Mouse (Mus musculus): ENCODE results near the gene Cyp2t4. TPM values are rescaled to one million over a fixed set of nuclear protein-coding genes. Genes with fewer than 3 reads are reported as not detected.

Gene Cyp2t4
- polyA plus RNA-seq, 1 experiment from 2014 or later: not detected

DNA sequence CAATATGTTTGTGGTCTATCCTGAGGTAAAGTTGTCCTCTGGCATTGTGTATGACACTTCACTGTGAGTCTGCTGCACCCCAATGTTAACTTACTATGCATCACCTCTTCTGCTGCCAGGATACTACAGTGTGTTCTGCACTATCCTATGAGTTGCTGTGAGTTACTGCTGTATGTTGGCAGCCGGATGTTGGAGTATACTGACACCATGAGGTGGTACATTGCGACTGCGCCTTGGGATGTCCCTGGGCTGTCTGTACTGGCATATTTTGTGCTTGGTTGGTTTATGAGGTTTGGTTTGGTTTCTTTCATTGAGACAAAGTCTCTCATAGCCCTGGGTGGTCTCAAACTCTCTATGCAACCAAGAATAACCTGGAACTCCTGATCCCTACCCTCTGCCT lies 25.4 kb upstream of the Cyp2t4 start:
- WGBS: 65% methylated on average over 3 of the region's 3 CpGs
- H3K27ac ChIP-seq (ENCODE audit: low read depth, low read length): no peak overlapping the region
- no peak overlapping the region for H3K4me2 ChIP-seq (ENCODE audit: low read depth)
- ATAC-seq (ENCODE audit: insufficient read depth, low FRiP score, low TSS enrichment) (no peak), DNase-seq (ENCODE audit: low spot score) (peak; percentile 20)
- no peaks in the 10 kb centered on the region for H3K4me1 ChIP-seq (ENCODE audit: control insufficient read depth, insufficient read depth, low read length)
- H3K9me3 ChIP-seq (ENCODE audit: control insufficient read depth, low read length): no peaks in the 10 kb centered on the region
- no peak overlapping the region for H3K9ac ChIP-seq (ENCODE audit: low read length)
- H3K27me3 ChIP-seq (ENCODE audit: control insufficient read depth, insufficient read depth, low read length): no peaks in the 10 kb centered on the region
- H3K4me3 ChIP-seq (ENCODE audit: low read depth, low read length): no peak overlapping the region
- H3K36me3 ChIP-seq (ENCODE audit: control insufficient read depth, insufficient read depth, low read length): no peaks in the 10 kb centered on the region

DNA sequence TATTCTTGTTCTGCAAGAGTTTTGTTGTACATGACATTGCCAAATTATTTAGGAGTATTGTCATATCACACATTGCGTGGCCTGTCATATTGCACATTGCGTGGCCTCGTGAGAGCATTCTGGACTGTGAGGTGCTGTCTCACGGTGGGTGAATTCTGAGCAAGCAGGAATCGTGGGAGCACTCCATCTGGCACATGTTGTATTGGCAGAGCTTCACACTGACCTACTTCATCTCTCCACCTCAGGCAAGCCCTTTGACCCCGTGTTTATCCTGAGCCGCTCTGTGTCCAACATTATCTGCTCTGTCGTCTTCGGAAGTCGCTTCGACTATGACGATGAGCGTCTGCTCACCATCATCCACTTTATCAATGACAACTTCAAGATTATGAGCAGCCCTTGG lies 24.6 kb upstream of the Cyp2t4 start:
- H3K9me3 ChIP-seq (ENCODE audit: control insufficient read depth, low read length): no peaks in the 10 kb centered on the region
- no peak overlapping the region for H3K4me2 ChIP-seq (ENCODE audit: low read depth)
- 93% methylated on average over 13 of the region's 13 CpGs for WGBS
- ATAC-seq (ENCODE audit: insufficient read depth, low FRiP score, low TSS enrichment) (no peak), DNase-seq (ENCODE audit: low spot score) (no peak)
- H3K4me1 ChIP-seq (ENCODE audit: control insufficient read depth, insufficient read depth, low read length): no peaks in the 10 kb centered on the region
- no peak overlapping the region for H3K27ac ChIP-seq (ENCODE audit: low read depth, low read length)
- no peak overlapping the region for H3K4me3 ChIP-seq (ENCODE audit: low read depth, low read length)
- no peaks in the 10 kb centered on the region for H3K27me3 ChIP-seq (ENCODE audit: control insufficient read depth, insufficient read depth, low read length)
- no peak overlapping the region for H3K9ac ChIP-seq (ENCODE audit: low read length)
- H3K36me3 ChIP-seq (ENCODE audit: control insufficient read depth, insufficient read depth, low read length): no peaks in the 10 kb centered on the region

DNA sequence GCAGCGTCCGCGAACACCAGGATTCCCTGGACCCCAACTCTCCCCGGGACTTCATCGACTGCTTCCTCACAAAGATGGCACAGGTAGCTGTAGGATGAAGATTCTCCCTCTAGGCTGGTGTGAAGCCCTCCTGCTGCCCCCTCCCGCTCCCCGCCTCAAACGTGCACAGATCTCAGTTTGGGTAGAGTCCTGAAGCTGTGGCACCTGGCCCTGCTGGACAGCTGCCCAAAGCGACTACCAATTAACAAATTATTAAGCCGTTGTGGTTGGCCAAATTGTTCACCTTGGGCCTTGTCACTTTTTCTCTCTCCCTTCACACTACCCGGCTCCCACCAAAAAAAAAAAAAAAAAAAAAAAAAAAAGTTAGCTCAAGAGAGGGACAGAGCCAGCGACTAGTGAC lies 23.7 kb upstream of the Cyp2t4 start:
- ATAC-seq (ENCODE audit: insufficient read depth, low FRiP score, low TSS enrichment): no peak
- H3K9me3 ChIP-seq (ENCODE audit: control insufficient read depth, low read length): no peaks in the 10 kb centered on the region

DNA sequence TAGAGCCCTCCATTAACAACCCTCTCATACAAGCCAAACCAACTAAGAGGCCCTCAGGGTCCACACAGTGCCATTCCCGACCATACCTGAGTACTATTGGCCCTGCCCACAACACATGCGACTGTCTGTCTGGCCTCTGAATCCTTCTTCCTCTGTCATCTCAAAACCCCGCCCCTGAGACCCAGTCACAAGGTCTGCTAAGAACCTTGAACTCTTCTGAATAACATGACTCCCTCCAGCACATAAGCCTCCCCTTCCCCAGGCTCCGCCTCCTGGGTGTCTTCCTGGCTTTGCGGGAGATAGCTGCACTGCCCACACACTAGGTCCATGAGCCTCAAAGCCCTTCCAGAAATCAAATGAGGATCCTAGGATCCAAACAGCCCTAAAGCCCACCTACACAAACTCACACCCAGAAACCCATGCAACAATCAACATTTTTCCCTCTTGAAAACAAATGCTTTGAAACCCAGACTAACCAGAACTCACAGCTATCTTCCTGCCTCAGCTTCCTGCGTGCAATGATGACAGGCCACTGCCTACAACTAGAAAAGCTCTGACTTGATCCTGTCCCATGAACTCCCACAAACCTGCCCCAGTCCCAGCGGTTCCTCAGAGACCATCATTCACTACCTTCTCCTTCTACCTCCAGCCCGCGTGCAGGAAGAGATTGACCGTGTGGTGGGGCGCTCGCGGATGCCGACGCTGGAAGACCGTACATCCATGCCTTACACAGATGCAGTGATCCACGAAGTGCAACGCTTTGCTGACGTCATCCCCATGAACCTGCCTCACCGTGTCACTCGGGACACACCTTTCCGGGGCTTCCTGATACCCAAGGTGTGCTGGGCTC lies 22.8 kb upstream of the Cyp2t4 start:
- Histone ChIP-seq H3K9ac (ENCODE audit: low read length) (no peak overlapping the region), H3K4me3 (ENCODE audit: low read depth, low read length) (no peak overlapping the region), H3K36me3 (ENCODE audit: control insufficient read depth, insufficient read depth, low read length) (no peaks in the 10 kb centered on the region), H3K4me1 (ENCODE audit: control insufficient read depth, insufficient read depth, low read length) (no peaks in the 10 kb centered on the region), H3K4me2 (ENCODE audit: low read depth) (no peak overlapping the region), H3K9me3 (ENCODE audit: control insufficient read depth, low read length) (no peaks in the 10 kb centered on the region), H3K27me3 (ENCODE audit: control insufficient read depth, insufficient read depth, low read length) (no peaks in the 10 kb centered on the region), H3K27ac (ENCODE audit: low read depth, low read length) (no peak overlapping the region)
- no peak for DNase-seq (ENCODE audit: low spot score)
- ATAC-seq (ENCODE audit: insufficient read depth, low FRiP score, low TSS enrichment): no peak
- WGBS: 87% methylated on average over 22 of the region's 22 CpGs

More for the DNA sequence above, 23.7 kb upstream of the Cyp2t4 start:
- Histone ChIP-seq H3K4me3 (ENCODE audit: low read depth, low read length) (no peak overlapping the region), H3K9ac (ENCODE audit: low read length) (no peak overlapping the region), H3K27me3 (ENCODE audit: control insufficient read depth, insufficient read depth, low read length) (no peaks in the 10 kb centered on the region), H3K36me3 (ENCODE audit: control insufficient read depth, insufficient read depth, low read length) (no peaks in the 10 kb centered on the region), H3K27ac (ENCODE audit: low read depth, low read length) (no peak overlapping the region), H3K4me2 (ENCODE audit: low read depth) (no peak overlapping the region), H3K4me1 (ENCODE audit: control insufficient read depth, insufficient read depth, low read length) (no peaks in the 10 kb centered on the region)
- DNase-seq (ENCODE audit: low spot score): no peak
- WGBS: 92% methylated on average over 12 of the region's 12 CpGs

DNA sequence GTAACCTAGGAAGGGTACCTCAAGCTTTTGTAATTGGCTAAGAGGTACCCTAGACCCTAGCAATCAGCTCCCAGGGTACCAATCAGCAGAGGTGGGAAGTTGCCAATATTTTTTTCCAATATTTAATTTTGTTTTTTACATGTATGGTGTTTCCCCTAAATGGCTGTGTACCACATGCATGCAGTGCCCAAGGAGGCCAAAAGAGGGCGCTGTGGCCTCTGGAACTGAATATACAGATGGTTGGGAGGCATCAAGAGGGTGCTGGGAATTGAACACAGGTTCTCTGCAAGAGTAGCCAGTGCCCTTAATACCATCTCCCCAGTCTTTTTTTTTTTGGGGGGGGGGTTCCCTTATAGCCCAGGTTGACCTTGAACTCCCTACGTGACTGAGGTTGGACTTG lies 22.1 kb upstream of the Cyp2t4 start:
- no peaks in the 10 kb centered on the region for H3K4me1 ChIP-seq (ENCODE audit: control insufficient read depth, insufficient read depth, low read length)
- DNase-seq (ENCODE audit: low spot score) (no peak), ATAC-seq (ENCODE audit: insufficient read depth, low FRiP score, low TSS enrichment) (no peak)
- no peak overlapping the region for H3K27ac ChIP-seq (ENCODE audit: low read depth, low read length)
- H3K4me2 ChIP-seq (ENCODE audit: low read depth): no peak overlapping the region
- H3K27me3 ChIP-seq (ENCODE audit: control insufficient read depth, insufficient read depth, low read length): no peaks in the 10 kb centered on the region
- WGBS: 65% methylated on average over 2 of the region's 2 CpGs
- H3K9me3 ChIP-seq (ENCODE audit: control insufficient read depth, low read length): no peaks in the 10 kb centered on the region
- no peaks in the 10 kb centered on the region for H3K36me3 ChIP-seq (ENCODE audit: control insufficient read depth, insufficient read depth, low read length)
- H3K4me3 ChIP-seq (ENCODE audit: low read depth, low read length): no peak overlapping the region
- H3K9ac ChIP-seq (ENCODE audit: low read length): no peak overlapping the region

DNA sequence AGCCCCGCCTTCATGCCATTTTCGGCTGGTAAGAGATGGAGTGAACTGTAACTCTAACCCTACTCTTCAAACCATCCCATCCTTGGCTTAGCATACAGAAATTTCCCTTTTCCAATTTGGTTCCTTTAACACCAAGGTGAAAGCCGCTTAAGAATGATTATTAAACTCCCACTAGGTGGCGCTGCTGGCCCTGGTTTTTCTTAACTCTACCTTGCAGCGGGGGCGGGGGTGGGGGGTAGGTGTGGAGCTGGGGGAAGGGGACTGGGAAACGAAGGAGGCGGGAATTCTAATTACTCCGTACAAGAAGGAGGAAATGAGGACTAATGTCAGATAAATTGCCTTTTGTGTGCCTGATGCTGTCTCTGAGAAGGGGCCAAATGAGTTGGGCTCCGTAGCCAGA lies 20.9 kb upstream of the Cyp2t4 start:
- Histone ChIP-seq H3K4me3 (ENCODE audit: low read depth, low read length) (no peak overlapping the region), H3K4me1 (ENCODE audit: control insufficient read depth, insufficient read depth, low read length) (no peaks in the 10 kb centered on the region), H3K4me2 (ENCODE audit: low read depth) (no peak overlapping the region), H3K9ac (ENCODE audit: low read length) (no peak overlapping the region), H3K27me3 (ENCODE audit: control insufficient read depth, insufficient read depth, low read length) (no peaks in the 10 kb centered on the region), H3K9me3 (ENCODE audit: control insufficient read depth, low read length) (no peaks in the 10 kb centered on the region), H3K36me3 (ENCODE audit: control insufficient read depth, insufficient read depth, low read length) (no peaks in the 10 kb centered on the region), H3K27ac (ENCODE audit: low read depth, low read length) (no peak overlapping the region)
- WGBS: 12% methylated on average over 10 of the region's 10 CpGs
- ATAC-seq (ENCODE audit: insufficient read depth, low FRiP score, low TSS enrichment) (no peak), DNase-seq (ENCODE audit: low spot score) (peak; percentile 60)

DNA sequence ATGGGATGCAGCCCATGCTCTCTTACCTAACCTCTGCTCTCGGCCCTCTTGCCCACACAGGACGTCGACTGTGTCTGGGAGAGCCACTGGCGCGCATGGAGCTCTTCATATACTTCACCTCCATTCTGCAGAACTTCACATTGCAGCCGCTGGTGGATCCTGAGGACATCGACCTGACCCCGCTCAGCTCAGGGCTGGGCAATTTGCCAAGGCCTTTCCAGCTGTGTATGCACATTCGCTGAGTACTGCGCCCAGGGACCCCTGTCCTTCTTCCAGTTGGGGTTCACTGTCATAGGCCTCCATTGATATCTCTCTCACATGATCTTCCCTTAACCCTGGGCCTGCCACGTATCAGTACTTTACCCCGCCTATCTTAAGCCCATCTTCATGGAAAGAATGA lies 20.4 kb upstream of the Cyp2t4 start:
- H3K27ac ChIP-seq (ENCODE audit: low read depth, low read length): no peak overlapping the region
- no peak overlapping the region for H3K9ac ChIP-seq (ENCODE audit: low read length)
- ATAC-seq (ENCODE audit: insufficient read depth, low FRiP score, low TSS enrichment): no peak
- no peaks in the 10 kb centered on the region for H3K9me3 ChIP-seq (ENCODE audit: control insufficient read depth, low read length)
- H3K4me2 ChIP-seq (ENCODE audit: low read depth): no peak overlapping the region
- no peaks in the 10 kb centered on the region for H3K27me3 ChIP-seq (ENCODE audit: control insufficient read depth, insufficient read depth, low read length)
- H3K4me3 ChIP-seq (ENCODE audit: low read depth, low read length): no peak overlapping the region
- 66% methylated on average over 12 of the region's 12 CpGs for WGBS
- DNase-seq (ENCODE audit: low spot score): no peak
- H3K4me1 ChIP-seq (ENCODE audit: control insufficient read depth, insufficient read depth, low read length): no peaks in the 10 kb centered on the region
- no peaks in the 10 kb centered on the region for H3K36me3 ChIP-seq (ENCODE audit: control insufficient read depth, insufficient read depth, low read length)

DNA sequence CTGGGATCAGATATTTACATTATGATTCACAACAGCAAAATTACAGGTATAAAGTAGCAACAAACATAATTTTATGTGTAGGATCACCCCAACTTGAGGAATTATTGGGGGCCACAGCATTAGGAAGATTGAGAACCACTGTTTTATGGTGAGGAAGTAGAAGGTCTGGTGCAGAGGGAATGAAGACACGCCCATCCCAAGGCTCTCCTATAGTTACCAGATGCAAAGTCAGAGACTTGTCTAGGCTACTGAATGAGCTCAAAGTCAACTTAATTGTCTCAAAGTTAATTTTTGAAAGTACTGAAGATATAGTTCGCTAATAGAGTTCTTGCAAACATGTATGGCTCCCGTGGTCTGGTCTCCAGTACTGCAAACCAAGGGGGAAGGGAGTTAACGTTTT lies 19.8 kb upstream of the Cyp2t4 start:
- Histone ChIP-seq H3K4me3 (ENCODE audit: low read depth, low read length) (no peak overlapping the region), H3K4me1 (ENCODE audit: control insufficient read depth, insufficient read depth, low read length) (no peaks in the 10 kb centered on the region), H3K36me3 (ENCODE audit: control insufficient read depth, insufficient read depth, low read length) (no peaks in the 10 kb centered on the region), H3K9me3 (ENCODE audit: control insufficient read depth, low read length) (no peaks in the 10 kb centered on the region), H3K9ac (ENCODE audit: low read length) (no peak overlapping the region), H3K27me3 (ENCODE audit: control insufficient read depth, insufficient read depth, low read length) (no peaks in the 10 kb centered on the region), H3K4me2 (ENCODE audit: low read depth) (no peak overlapping the region), H3K27ac (ENCODE audit: low read depth, low read length) (no peak overlapping the region)
- no peak for DNase-seq (ENCODE audit: low spot score)
- 84% methylated on average over 4 of the region's 4 CpGs for WGBS
- no peak for ATAC-seq (ENCODE audit: insufficient read depth, low FRiP score, low TSS enrichment)

DNA sequence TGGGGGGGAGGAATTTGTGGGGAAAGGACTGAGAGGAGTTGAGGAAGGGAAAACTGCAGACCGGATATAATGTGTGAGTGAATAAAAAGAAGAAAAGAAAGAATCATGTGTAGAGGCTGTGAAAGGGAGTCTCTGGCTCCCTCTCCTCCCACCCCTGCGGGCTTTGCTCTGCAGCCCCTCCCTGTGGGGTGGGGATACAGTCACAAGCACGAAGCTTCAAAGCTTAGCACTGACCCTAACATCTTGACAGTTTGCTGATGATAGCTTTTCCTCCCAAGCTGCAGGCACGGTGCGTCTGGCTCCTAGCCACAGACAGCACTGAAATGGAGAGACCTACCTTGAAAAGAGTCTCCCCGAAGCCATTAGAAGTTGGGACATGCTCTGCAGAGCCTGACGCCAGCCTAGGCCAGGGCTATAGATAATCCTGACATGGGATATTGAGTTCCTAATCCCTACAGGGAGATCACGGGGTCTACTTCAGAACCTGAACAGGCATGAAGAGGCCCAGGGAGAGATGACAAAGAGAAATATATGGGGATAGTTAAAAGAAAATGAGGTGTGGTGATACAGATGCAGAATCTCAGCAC lies 17.0 kb upstream of the Cyp2t4 start:
- no peaks in the 10 kb centered on the region for H3K36me3 ChIP-seq (ENCODE audit: control insufficient read depth, insufficient read depth, low read length)
- H3K27ac ChIP-seq (ENCODE audit: low read depth, low read length): no peak overlapping the region
- DNase-seq (ENCODE audit: low spot score) (no peak), ATAC-seq (ENCODE audit: insufficient read depth, low FRiP score, low TSS enrichment) (no peak)
- H3K9ac ChIP-seq (ENCODE audit: low read length): no peak overlapping the region
- WGBS: 70% methylated on average over 8 of the region's 8 CpGs
- H3K27me3 ChIP-seq (ENCODE audit: control insufficient read depth, insufficient read depth, low read length): no peaks in the 10 kb centered on the region
- no peak overlapping the region for H3K4me2 ChIP-seq (ENCODE audit: low read depth)
- H3K4me3 ChIP-seq (ENCODE audit: low read depth, low read length): no peak overlapping the region
- H3K4me1 ChIP-seq (ENCODE audit: control insufficient read depth, insufficient read depth, low read length): no peaks in the 10 kb centered on the region
- H3K9me3 ChIP-seq (ENCODE audit: control insufficient read depth, low read length): peaks cover 3% of the 10 kb centered on the region; the same call in 1 of the 2 replicates

All from neural tube, embryonic 11.5 days (tissue).